Mouse (Mus musculus): ENCODE data around the gene Cfap221.
A peak's percentile ranks its signal among the peaks of the same experiment; 100 is the strongest.

The Cfap221 gene

GRCm38 (mm10) chr1:119996798-119997581 is at the start of gene Cfap221:
Gene Cfap221 (minus strand): TSS chr1:119997234.
- peak; percentile 8 to 17 for DNase-seq (ENCODE audit: low spot score in 2 of 2)

GRCm38 (mm10) chr1:120044584-120044983 is 47.5 kb upstream of the Cfap221 start:
- no peak for DNase-seq (ENCODE audit: low spot score in 2 of 2)

- no peak for DNase-seq (ENCODE audit: low spot score in 2 of 2)
Observed at GRCm38 (mm10) chr1:120042421-120042820, 45.4 kb upstream of the Cfap221 start.

- no peak for DNase-seq (ENCODE audit: low spot score in 2 of 2)
Observed at GRCm38 (mm10) chr1:120038594-120038993, 41.6 kb upstream of the Cfap221 start.

- DNase-seq (ENCODE audit: low spot score in 2 of 2): no peak
Observed at GRCm38 (mm10) chr1:120037021-120037683, 40.1 kb upstream of the Cfap221 start.

- no peak for DNase-seq (ENCODE audit: low spot score in 2 of 2)
Observed at GRCm38 (mm10) chr1:120035456-120036034, 38.5 kb upstream of the Cfap221 start.

- DNase-seq (ENCODE audit: low spot score in 2 of 2): no peak
Observed at GRCm38 (mm10) chr1:120034793-120035192, 37.8 kb upstream of the Cfap221 start.

- DNase-seq (ENCODE audit: low spot score in 2 of 2): no peak
Observed at GRCm38 (mm10) chr1:120033469-120033854, 36.4 kb upstream of the Cfap221 start.

- peak; percentile 15 to 49 for DNase-seq (ENCODE audit: low spot score in 2 of 2)
Observed at GRCm38 (mm10) chr1:120032804-120033468, 35.9 kb upstream of the Cfap221 start.

- no peak for DNase-seq (ENCODE audit: low spot score in 2 of 2)
Observed at GRCm38 (mm10) chr1:120030474-120030873, 33.4 kb upstream of the Cfap221 start.

- no peak for DNase-seq (ENCODE audit: low spot score in 2 of 2)
Observed at GRCm38 (mm10) chr1:120027693-120028092, 30.7 kb upstream of the Cfap221 start.

GRCm38 (mm10) chr1:120025050-120025439 is 28.0 kb upstream of the Cfap221 start:
- DNase-seq (ENCODE audit: low spot score in 2 of 2): no peak

GRCm38 (mm10) chr1:120024331-120025049 is 27.5 kb upstream of the Cfap221 start:
- DNase-seq (ENCODE audit: low spot score in 2 of 2): no peak

- no peak for DNase-seq (ENCODE audit: low spot score in 2 of 2)
Observed at GRCm38 (mm10) chr1:120021951-120022350, 24.9 kb upstream of the Cfap221 start.

GRCm38 (mm10) chr1:120020322-120020897 is 23.4 kb upstream of the Cfap221 start:
- DNase-seq (ENCODE audit: low spot score in 2 of 2): no peak

GRCm38 (mm10) chr1:120019428-120019827 is 22.4 kb upstream of the Cfap221 start:
- no peak for DNase-seq (ENCODE audit: low spot score in 2 of 2)

- no peak for DNase-seq (ENCODE audit: low spot score in 2 of 2)
Observed at GRCm38 (mm10) chr1:120018900-120019299, 21.9 kb upstream of the Cfap221 start.

- no peak for DNase-seq (ENCODE audit: low spot score in 2 of 2)
Observed at GRCm38 (mm10) chr1:120016240-120016639, 19.2 kb upstream of the Cfap221 start.

GRCm38 (mm10) chr1:120013111-120013510 is 16.1 kb upstream of the Cfap221 start:
- DNase-seq (ENCODE audit: low spot score in 2 of 2): peak in 1 of 2 experiments; percentile 62

- DNase-seq (ENCODE audit: low spot score in 2 of 2): no peak
Observed at GRCm38 (mm10) chr1:120012638-120013037, 15.6 kb upstream of the Cfap221 start.

Data from thymus, postnatal 10 days (tissue).